Mouse (Mus musculus) liver, embryonic 14.5 days (tissue): ENCODE results near the gene Sde2.

ENCODE experiments used
- CTCF ChIP-seq: IDR thresholded peaks from 2 replicates; pipeline ENCODE4 v1.5.1; 2016; ENCODE audit warnings: antibody characterized with exemption, low read depth, control low read depth
- EP300 ChIP-seq: IDR thresholded peaks from 2 replicates; pipeline ENCODE4 v1.6.1; 2016; ENCODE audit warnings: antibody characterized with exemption, low read depth

DNA sequence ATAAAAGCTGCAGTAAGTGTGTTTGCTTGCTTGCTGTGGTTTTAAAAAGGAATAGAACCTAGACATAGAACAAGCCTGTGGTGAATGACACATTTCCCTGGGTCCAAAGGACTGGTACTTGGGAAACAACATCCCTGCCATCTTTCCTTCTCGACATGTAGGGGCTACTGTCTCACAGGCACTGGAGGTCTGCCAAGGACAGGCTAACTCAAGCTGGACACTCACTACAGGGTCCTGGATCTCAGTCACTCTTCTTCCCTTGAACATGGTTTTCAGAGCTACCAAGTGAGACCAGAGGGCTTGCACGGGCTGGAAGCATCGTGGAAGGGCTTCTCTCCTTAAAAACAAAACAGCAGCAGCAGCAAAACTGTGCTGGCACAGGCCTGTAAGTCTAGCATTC, 27.2 kb upstream of the Sde2 start:
- TF ChIP-seq CTCF (no peak), EP300 (no peak)
